Mouse (Mus musculus) kidney, postnatal 10 days (tissue): Measurements from ENCODE around the gene Ndrg2.
"Not testable (repeated sequence)": the region's sequence is repeated elsewhere in the genome, so short reads cannot be mapped to it uniquely, and the experiment has no call there.

Experiments used
- DNase-seq: peaks from one replicate; pipeline ENCODE4 v3.0.0; 2021; ENCODE audit warnings: mixed read lengths

Ndrg2 gene

GRCm38 (mm10) chr14:51913960-51914762 is at the start of gene Ndrg2:
Gene Ndrg2, minus strand, starts transcription at chr14:51914158.
- peak; percentile 85 for DNase-seq

- no peak for DNase-seq
Observed at GRCm38 (mm10) chr14:51960316-51960715, 46.4 kb upstream of the Ndrg2 start.

GRCm38 (mm10) chr14:51943336-51943735 is 29.4 kb upstream of the Ndrg2 start:
- no peak for DNase-seq

GRCm38 (mm10) chr14:51942236-51942635 is 28.3 kb upstream of the Ndrg2 start:
- DNase-seq = no peak

- DNase-seq = no peak
Observed at GRCm38 (mm10) chr14:51941577-51941976, 27.6 kb upstream of the Ndrg2 start.

GRCm38 (mm10) chr14:51940944-51941560 is 27.1 kb upstream of the Ndrg2 start:
- peak; percentile 66 for DNase-seq

GRCm38 (mm10) chr14:51939005-51939404 is 25.0 kb upstream of the Ndrg2 start:
- no peak for DNase-seq

- DNase-seq = no peak
Observed at GRCm38 (mm10) chr14:51932092-51933020, 18.4 kb upstream of the Ndrg2 start.

GRCm38 (mm10) chr14:51930824-51931223 is 16.9 kb upstream of the Ndrg2 start:
- DNase-seq = peak; percentile 80

GRCm38 (mm10) chr14:51929968-51930367 is 16.0 kb upstream of the Ndrg2 start:
- DNase-seq = no peak

GRCm38 (mm10) chr14:51929309-51929943 is 15.5 kb upstream of the Ndrg2 start:
- DNase-seq = peak; percentile 67

GRCm38 (mm10) chr14:51926930-51927329 is 13.0 kb upstream of the Ndrg2 start:
- not testable (repeated sequence) for DNase-seq

GRCm38 (mm10) chr14:51923492-51923891 is 9.5 kb upstream of the Ndrg2 start:
- DNase-seq = no peak

GRCm38 (mm10) chr14:51922910-51923309 is 9.0 kb upstream of the Ndrg2 start:
- DNase-seq = no peak

- DNase-seq = no peak
Observed at GRCm38 (mm10) chr14:51922571-51922865, 8.6 kb upstream of the Ndrg2 start, which contains the start of gene Rnase13. Gene Rnase13, minus strand, starts transcription at chr14:51922773.

GRCm38 (mm10) chr14:51921759-51922570 is 8.0 kb upstream of the Ndrg2 start:
- DNase-seq = peak; percentile 51

GRCm38 (mm10) chr14:51918966-51919365 is 5.0 kb upstream of the Ndrg2 start:
- DNase-seq = no peak

- DNase-seq = no peak
Observed at GRCm38 (mm10) chr14:51918125-51918524, 4.2 kb upstream of the Ndrg2 start, which contains the start of gene Tppp2. Gene Tppp2, plus strand, starts transcription at chr14:51918425.

- DNase-seq = no peak
Observed at GRCm38 (mm10) chr14:51916539-51916938, 2.6 kb upstream of the Ndrg2 start.

- DNase-seq = no peak
Observed at GRCm38 (mm10) chr14:51915030-51915429, 1.1 kb upstream of the Ndrg2 start.

- peak; percentile 88 for DNase-seq
Observed at GRCm38 (mm10) chr14:51913062-51913959, 647 bp downstream of the Ndrg2 start.
